In the genomic region with DNA sequence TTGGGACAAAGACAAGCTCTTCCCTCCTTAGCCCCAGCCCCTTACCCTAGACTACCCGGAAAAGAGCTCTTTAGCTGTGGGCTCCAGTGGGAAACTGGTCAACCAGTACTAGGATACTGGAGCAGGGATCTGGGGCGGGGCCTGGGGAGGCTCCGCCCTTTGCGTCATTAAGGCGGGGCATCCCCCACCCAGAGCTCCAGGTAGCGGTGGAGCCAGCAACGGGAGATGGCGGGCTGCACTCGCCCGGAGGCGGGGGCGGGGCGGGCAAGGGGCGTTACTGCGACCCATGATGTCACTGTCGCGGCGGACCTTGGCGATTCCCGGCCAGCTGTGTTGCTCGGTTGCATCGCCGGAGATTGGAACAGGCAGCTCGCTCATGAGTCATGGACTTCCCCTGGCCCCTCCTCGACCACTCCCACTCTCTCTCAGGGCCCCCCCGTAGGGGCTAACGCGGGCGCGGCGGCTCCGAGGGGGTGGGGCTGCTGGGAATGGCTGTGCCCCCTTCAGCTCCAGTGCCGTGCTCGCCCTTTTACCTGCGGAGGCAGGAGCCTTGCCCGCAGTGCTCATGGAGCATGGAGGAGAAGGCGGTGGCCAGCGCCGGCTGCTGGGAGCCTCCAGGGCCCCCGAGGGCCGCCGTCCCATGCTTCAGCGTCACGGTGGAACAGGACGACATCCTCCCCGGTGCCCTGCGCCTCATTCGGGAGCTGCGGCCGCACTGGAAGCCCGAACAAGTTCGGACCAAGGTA, we compare ENCODE assay signal across 8 mouse cellular contexts. TPM values are rescaled to one million over a fixed set of nuclear protein-coding genes. Genes with fewer than 3 reads are reported as not detected.
DNase-seq lines count a peak whose midpoint lies in the region; ATAC-seq and TF ChIP-seq lines count a peak whose summit lies in the region.

A gene (plus strand): TSS at position 297 of the 746 bp plus-strand sequence.

- H3K79me2 ChIP-seq in myocyte (ENCODE audit: control insufficient read depth, insufficient read depth) = no peaks in the 10 kb centered on the region

- H3K36me3 ChIP-seq in embryonic facial prominence, embryonic 13.5 days = no peaks in the 10 kb centered on the region
- no peaks in the 10 kb centered on the region for H3K36me3 ChIP-seq in kidney, embryonic 14.5 days (ENCODE audit: control insufficient read depth, insufficient read depth, low read length)
- no peaks in the 10 kb centered on the region for H3K36me3 ChIP-seq in myocyte (ENCODE audit: control insufficient read depth, insufficient read depth)
- no peaks in the 10 kb centered on the region for H3K36me3 ChIP-seq in stomach, embryonic 16.5 days (ENCODE audit: control insufficient read depth, insufficient read depth, low read length)

- no peak within 1 kb of the TSS for H3ac ChIP-seq in myocyte (ENCODE audit: control insufficient read depth, insufficient read length)

- H3K9ac ChIP-seq in embryonic facial prominence, embryonic 13.5 days = peak within 1 kb of the TSS; percentile 74
- peak within 1 kb of the TSS; percentile 40; the same call in 1 of the 2 replicates for H3K9ac ChIP-seq in kidney, embryonic 14.5 days (ENCODE audit: low read depth, low read length)
- peak within 1 kb of the TSS; percentile 75 for H3K9ac ChIP-seq in stomach, embryonic 16.5 days (ENCODE audit: low read length)

- peak within 1 kb of the TSS; percentile 98 for H3K4me2 ChIP-seq in embryonic facial prominence, embryonic 13.5 days
- peak within 1 kb of the TSS; percentile 97 for H3K4me2 ChIP-seq in kidney, embryonic 14.5 days (replicated peaks; ENCODE audit: low read depth, low read length)
- peak within 1 kb of the TSS; percentile 30 for H3K4me2 ChIP-seq in myocyte (ENCODE audit: low read depth)
- H3K4me2 ChIP-seq in stomach, embryonic 16.5 days (ENCODE audit: low read depth, low read length) = peak within 1 kb of the TSS; percentile 98

- H3K27ac ChIP-seq in embryonic facial prominence, embryonic 13.5 days = no peak within 1 kb of the TSS
- no peak within 1 kb of the TSS for H3K27ac ChIP-seq in kidney, embryonic 14.5 days (ENCODE audit: low read depth, low read length)
- H3K27ac ChIP-seq in stomach, embryonic 16.5 days (ENCODE audit: low read length) = no peak within 1 kb of the TSS

- under 1% methylated on average over 52 of the region's 52 CpGs for WGBS in embryonic facial prominence, embryonic 13.5 days
- under 1% methylated on average over 49 of the region's 52 CpGs for WGBS in kidney, embryonic 14.5 days
- WGBS in stomach, embryonic 16.5 days = under 1% methylated on average over 52 of the region's 52 CpGs

- no peaks in the 10 kb centered on the region for H3K9me3 ChIP-seq in embryonic facial prominence, embryonic 13.5 days
- no peaks in the 10 kb centered on the region for H3K9me3 ChIP-seq in kidney, embryonic 14.5 days (ENCODE audit: control insufficient read depth, low read length)
- H3K9me3 ChIP-seq in stomach, embryonic 16.5 days (replicated peaks; ENCODE audit: control insufficient read depth, low read length) = no peaks in the 10 kb centered on the region

- peak within 1 kb of the TSS; percentile 61 for H3K4me3 ChIP-seq in embryonic facial prominence, embryonic 13.5 days
- H3K4me3 ChIP-seq in kidney, embryonic 14.5 days (ENCODE audit: low read length) = peak within 1 kb of the TSS; percentile 59
- no peak within 1 kb of the TSS for H3K4me3 ChIP-seq in myocyte
- H3K4me3 ChIP-seq in stomach, embryonic 16.5 days (replicated peaks; ENCODE audit: low read length) = peak within 1 kb of the TSS; percentile 60

- H3K27me3 ChIP-seq in embryonic facial prominence, embryonic 13.5 days = peaks cover 51% of the 10 kb centered on the region
- peaks cover 6% of the 10 kb centered on the region; the same call in 1 of the 2 replicates for H3K27me3 ChIP-seq in kidney, embryonic 14.5 days (ENCODE audit: control insufficient read depth, insufficient read depth, low read length)
- H3K27me3 ChIP-seq in myocyte (ENCODE audit: control insufficient read depth, insufficient read depth, insufficient read length) = peaks cover 81% of the 10 kb centered on the region
- H3K27me3 ChIP-seq in stomach, embryonic 16.5 days (ENCODE audit: control insufficient read depth, insufficient read depth, low read length) = peaks cover 7% of the 10 kb centered on the region; the same call in 1 of the 2 replicates

- no peak for TF ChIP-seq POLR2A in myocyte (IDR thresholded peaks at IDR 0.05; ENCODE audit: insufficient read length, low read depth)

- ATAC-seq in CD4-positive, CD25-positive, alpha-beta regulatory T cell, adult 4 months = no peak
- peak; percentile 45; the same call in 1 of the 2 replicates for ATAC-seq in embryonic facial prominence, embryonic 13.5 days (ENCODE audit: insufficient number of reproducible peaks, insufficient read depth, low FRiP score, low TSS enrichment, low read depth)
- peak; percentile 85 for ATAC-seq in kidney, embryonic 14.5 days (ENCODE audit: low FRiP score, low TSS enrichment)
- ATAC-seq in stomach, embryonic 16.5 days (ENCODE audit: insufficient read depth, low FRiP score) = peak; percentile 77

- H3K4me1 ChIP-seq in embryonic facial prominence, embryonic 13.5 days = peaks cover 32% of the 10 kb centered on the region
- H3K4me1 ChIP-seq in kidney, embryonic 14.5 days (ENCODE audit: control insufficient read depth, insufficient read depth, low read length) = peaks cover 14% of the 10 kb centered on the region
- H3K4me1 ChIP-seq in stomach, embryonic 16.5 days (ENCODE audit: control insufficient read depth, insufficient read depth, low read length) = peaks cover 22% of the 10 kb centered on the region

- DNase-seq in CD4-positive, CD25-positive, alpha-beta regulatory T cell, adult 2 months (ENCODE audit: low read depth, low spot score) = peak; percentile 49
- peak; percentile 72 to 79 for DNase-seq in heart, adult 9 months (ENCODE audit: low spot score in 2 of 2)
- peak; percentile 81 for DNase-seq in liver

TF ChIP-seq in myocyte, 11 proteins besides CTCF, POLR2A, EP300 and RAD21:
- no peak for TF ChIP-seq MYOD1 (IDR thresholded peaks at IDR 0.05; ENCODE audit: control insufficient read depth in 1 of 3, insufficient read length in 2 of 3, low read depth in 2 of 3)
- no peak for TF ChIP-seq TCF12 (IDR thresholded peaks at IDR 0.05; ENCODE audit: insufficient read depth, poor library complexity, severe bottlenecking)
- TF ChIP-seq MYOG (IDR thresholded peaks at IDR 0.05; ENCODE audit: control insufficient read depth in 1 of 3, insufficient read depth in 1 of 3, insufficient read length in 2 of 3, low read depth in 2 of 3) = no peak
- TF ChIP-seq REST (IDR thresholded peaks at IDR 0.05; ENCODE audit: insufficient read depth, insufficient read length) = no peak
- no peak for TF ChIP-seq CEBPB (IDR thresholded peaks at IDR 0.05; ENCODE audit: insufficient read depth, poor library complexity, severe bottlenecking)
- TF ChIP-seq E2F4 (IDR thresholded peaks at IDR 0.05; ENCODE audit: insufficient read depth) = no peak
- TF ChIP-seq USF1 (IDR thresholded peaks at IDR 0.05; ENCODE audit: low read depth) = no peak
- no peak for TF ChIP-seq POLR2AphosphoS2 (IDR thresholded peaks at IDR 0.05; ENCODE audit: insufficient read length, low read depth)
- TF ChIP-seq TCF3 (IDR thresholded peaks at IDR 0.05; ENCODE audit: insufficient read length, low read depth) = no peak
- no peak for TF ChIP-seq MAX (IDR thresholded peaks at IDR 0.05; ENCODE audit: low read depth)
- TF ChIP-seq SRF (IDR thresholded peaks at IDR 0.05; ENCODE audit: control insufficient read depth, insufficient read length, low read depth) = no peak

RNA-seq across cellular contexts. Expression of the gene that starts here (rescaled TPM):
- polyA plus RNA-seq in CD4-positive, CD25-positive, alpha-beta regulatory T cell, adult 4 months (2017; shearing (Covaris generic)) = not detected
- polyA plus RNA-seq in embryonic facial prominence, embryonic 13.5 days (2015; fragmentation: Nextera tagmentation; extraction: Ambion mirVana) = 2.8 and 3.2 TPM in 2 replicates
- polyA plus RNA-seq in kidney, embryonic 14.5 days (2014; fragmentation: Nextera tagmentation; extraction: Ambion mirVana) = 1.7 and 2.0 TPM in 2 replicates
- polyA plus RNA-seq in myocyte (2012; fragmentation: generic; extraction: Trizol) = 0.73 TPM
- 4.5 and 4.7 TPM in 2 replicates for polyA plus RNA-seq in stomach, embryonic 16.5 days (2015; fragmentation: Nextera tagmentation; extraction: Ambion mirVana)

Comparison
In these comparisons a context has a peak if more than half of its experiments do, and no peak if none do; other contexts are left out.
1. H3K4me2 ChIP-seq: peak in every context shown above with its lines; median percentile 98 in embryonic facial prominence, embryonic 13.5 days; 98 in stomach, embryonic 16.5 days; 97 in kidney, embryonic 14.5 days; 30 in myocyte.